Mouse (Mus musculus): Measurements from ENCODE around the gene Cntnap2. TPM values are rescaled to one million over a fixed set of nuclear protein-coding genes. Genes with fewer than 3 reads are reported as not detected.

Cntnap2 gene
- polyA plus RNA-seq, 1 experiment from 2014 or later, result 54.5 TPM

DNA sequence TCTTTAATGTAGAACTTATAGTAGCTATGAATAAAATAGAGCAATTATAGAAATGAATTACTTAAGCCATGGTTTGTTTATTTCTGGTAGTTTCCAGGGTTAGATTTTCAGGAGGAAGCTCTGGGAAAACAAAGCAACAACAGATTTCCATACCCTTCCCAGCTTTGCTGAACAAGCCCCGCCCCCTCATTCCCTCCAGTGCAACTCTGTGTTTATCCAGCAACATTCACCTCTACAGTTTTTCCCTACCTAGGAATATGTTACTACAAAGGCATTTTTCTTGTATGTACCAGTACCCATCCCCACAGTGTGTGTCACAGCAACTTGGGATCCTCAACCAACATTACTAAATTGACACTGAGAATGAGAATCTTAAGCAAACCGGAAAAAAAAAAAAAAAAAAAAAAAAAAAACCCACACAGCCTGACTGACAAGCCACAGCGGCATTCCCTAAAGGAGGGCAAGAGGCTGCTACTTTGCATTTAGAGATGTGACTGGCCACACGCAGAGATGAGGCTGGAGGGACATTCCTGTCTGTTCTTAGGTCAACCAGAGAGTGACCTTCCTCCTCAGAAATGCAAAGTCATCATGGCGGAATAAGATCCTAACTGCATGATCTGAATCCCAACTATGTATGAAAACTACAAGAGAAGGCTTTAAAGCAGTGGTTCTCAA lies 2260.3 kb downstream of the Cntnap2 start:
- Histone ChIP-seq H3K36me3 (ENCODE audit: control insufficient read depth, insufficient read depth, low read length) (no peaks in the 10 kb centered on the region), H3K4me2 (ENCODE audit: low read length) (peak overlapping the region; percentile 46), H3K27me3 (ENCODE audit: control insufficient read depth, insufficient read depth, low read length) (no peaks in the 10 kb centered on the region), H3K9ac (replicated peaks; ENCODE audit: low read length) (0 out of 2 replicates have a peak overlapping the region, but pooled peaks have one; percentile 3), H3K9me3 (ENCODE audit: control insufficient read depth, low read length) (no peaks in the 10 kb centered on the region), H3K4me1 (ENCODE audit: control insufficient read depth, insufficient read depth, low read length) (peaks cover 13% of the 10 kb centered on the region; the same call in 1 of the 2 replicates), H3K4me3 (replicated peaks; ENCODE audit: low read depth, low read length) (no peak overlapping the region), H3K27ac (replicated peaks; ENCODE audit: low read depth, low read length) (peak overlapping the region; percentile 77)
- WGBS, result 8% methylated on average over 5 of the region's 5 CpGs
- no peak for ATAC-seq (ENCODE audit: low FRiP score, low TSS enrichment)
- peak; percentile 65 for DNase-seq

DNA sequence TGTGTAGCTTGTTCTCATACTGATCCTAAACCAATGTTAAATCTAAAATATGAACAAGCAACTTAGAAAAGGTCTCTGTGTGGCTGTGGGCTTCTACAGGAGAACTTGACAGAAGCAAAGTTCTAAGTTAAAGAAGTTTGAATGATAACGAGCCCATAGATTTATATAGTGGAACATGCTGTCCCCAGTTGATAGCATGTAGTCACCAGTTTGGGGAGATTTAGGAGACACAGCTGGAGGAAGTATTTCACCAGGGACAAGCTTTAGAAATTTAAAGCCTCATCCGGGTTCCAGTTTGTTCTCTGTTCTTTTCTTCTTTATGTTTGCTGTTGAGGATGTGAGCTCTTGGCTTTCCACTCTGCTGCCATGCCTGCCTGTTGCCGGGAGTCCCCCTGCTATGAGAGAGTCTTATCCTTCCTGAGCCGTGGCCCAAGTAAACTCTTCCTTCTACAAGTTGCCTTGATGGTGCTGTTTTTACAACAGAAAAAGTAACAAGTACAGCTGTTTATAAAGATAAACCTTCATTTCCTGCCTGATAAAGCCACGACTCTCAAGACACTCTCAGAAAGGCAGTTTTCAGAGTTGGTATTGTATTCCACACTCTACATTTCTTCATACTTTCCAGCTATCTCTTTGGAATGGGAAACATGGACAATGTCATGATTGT lies 2264.1 kb downstream of the Cntnap2 start:
- no peak overlapping the region for H3K4me2 ChIP-seq (ENCODE audit: low read length)
- H3K27ac ChIP-seq (replicated peaks; ENCODE audit: low read depth, low read length), result no peak overlapping the region
- no peak overlapping the region for H3K9ac ChIP-seq (replicated peaks; ENCODE audit: low read length)
- no peak for ATAC-seq (ENCODE audit: low FRiP score, low TSS enrichment)
- no peaks in the 10 kb centered on the region for H3K36me3 ChIP-seq (ENCODE audit: control insufficient read depth, insufficient read depth, low read length)
- H3K4me3 ChIP-seq (replicated peaks; ENCODE audit: low read depth, low read length), result no peak overlapping the region
- H3K9me3 ChIP-seq (ENCODE audit: control insufficient read depth, low read length), result no peaks in the 10 kb centered on the region
- 76% methylated on average over 5 of the region's 5 CpGs for WGBS
- peaks cover 13% of the 10 kb centered on the region; the same call in 1 of the 2 replicates for H3K4me1 ChIP-seq (ENCODE audit: control insufficient read depth, insufficient read depth, low read length)
- no peaks in the 10 kb centered on the region for H3K27me3 ChIP-seq (ENCODE audit: control insufficient read depth, insufficient read depth, low read length)
- DNase-seq, result no peak

DNA sequence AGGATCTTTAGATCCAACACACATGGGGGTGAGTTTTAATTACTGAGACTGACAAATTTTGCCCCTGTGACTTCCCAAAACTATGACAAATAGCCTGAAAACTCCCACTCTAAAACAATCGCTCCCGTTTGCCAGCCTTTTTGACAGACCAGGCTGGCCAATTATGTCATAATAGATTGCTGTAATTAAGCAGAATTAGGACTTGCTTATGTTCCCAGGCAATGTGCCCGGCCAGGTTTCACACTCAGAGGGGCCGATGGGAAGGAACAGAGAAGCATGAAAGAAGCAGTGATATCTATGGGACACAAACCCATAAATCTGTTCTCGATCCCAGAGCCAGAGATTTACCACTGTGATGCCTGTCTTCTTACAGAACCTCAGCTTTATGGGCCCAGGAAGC lies 2264.7 kb downstream of the Cntnap2 start:
- Histone ChIP-seq H3K4me2 (ENCODE audit: low read length) (no peak overlapping the region), H3K9ac (replicated peaks; ENCODE audit: low read length) (no peak overlapping the region), H3K4me1 (ENCODE audit: control insufficient read depth, insufficient read depth, low read length) (peaks cover 11% of the 10 kb centered on the region; the same call in 1 of the 2 replicates), H3K27me3 (ENCODE audit: control insufficient read depth, insufficient read depth, low read length) (no peaks in the 10 kb centered on the region), H3K27ac (replicated peaks; ENCODE audit: low read depth, low read length) (no peak overlapping the region), H3K4me3 (replicated peaks; ENCODE audit: low read depth, low read length) (no peak overlapping the region), H3K9me3 (ENCODE audit: control insufficient read depth, low read length) (no peaks in the 10 kb centered on the region), H3K36me3 (ENCODE audit: control insufficient read depth, insufficient read depth, low read length) (no peaks in the 10 kb centered on the region)
- DNase-seq, result no peak
- no peak for ATAC-seq (ENCODE audit: low FRiP score, low TSS enrichment)
- WGBS, result 89% methylated on average over 5 of the region's 5 CpGs

DNA sequence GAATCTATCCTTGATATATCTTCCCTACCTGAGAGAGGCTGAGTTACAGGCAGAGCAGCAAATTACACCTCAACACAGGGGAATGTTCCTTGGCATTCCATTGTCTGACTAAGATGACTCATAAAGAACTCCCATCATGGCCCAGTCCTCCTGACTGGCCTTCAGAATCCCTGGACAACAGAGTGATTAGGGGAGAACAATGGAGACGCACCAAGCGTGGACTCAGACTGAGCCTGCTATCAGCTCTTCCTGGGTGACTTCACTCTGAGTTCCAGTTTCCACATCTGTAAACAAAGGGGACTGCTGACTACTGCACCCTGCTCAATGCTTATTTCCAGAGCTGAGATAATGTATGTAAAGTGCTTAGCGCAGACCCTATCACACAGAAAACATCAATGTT lies 2269.1 kb downstream of the Cntnap2 start:
- H3K4me1 ChIP-seq (ENCODE audit: control insufficient read depth, insufficient read depth, low read length), result no peaks in the 10 kb centered on the region
- no peaks in the 10 kb centered on the region for H3K27me3 ChIP-seq (ENCODE audit: control insufficient read depth, insufficient read depth, low read length)
- no peak for ATAC-seq (ENCODE audit: low FRiP score, low TSS enrichment)
- H3K4me3 ChIP-seq (replicated peaks; ENCODE audit: low read depth, low read length), result no peak overlapping the region
- H3K27ac ChIP-seq (replicated peaks; ENCODE audit: low read depth, low read length), result no peak overlapping the region
- WGBS, result 80% methylated on average over 3 of the region's 3 CpGs
- DNase-seq, result no peak
- H3K9ac ChIP-seq (replicated peaks; ENCODE audit: low read length), result no peak overlapping the region
- no peaks in the 10 kb centered on the region for H3K9me3 ChIP-seq (ENCODE audit: control insufficient read depth, low read length)
- H3K4me2 ChIP-seq (ENCODE audit: low read length), result no peak overlapping the region
- H3K36me3 ChIP-seq (ENCODE audit: control insufficient read depth, insufficient read depth, low read length), result no peaks in the 10 kb centered on the region

DNA sequence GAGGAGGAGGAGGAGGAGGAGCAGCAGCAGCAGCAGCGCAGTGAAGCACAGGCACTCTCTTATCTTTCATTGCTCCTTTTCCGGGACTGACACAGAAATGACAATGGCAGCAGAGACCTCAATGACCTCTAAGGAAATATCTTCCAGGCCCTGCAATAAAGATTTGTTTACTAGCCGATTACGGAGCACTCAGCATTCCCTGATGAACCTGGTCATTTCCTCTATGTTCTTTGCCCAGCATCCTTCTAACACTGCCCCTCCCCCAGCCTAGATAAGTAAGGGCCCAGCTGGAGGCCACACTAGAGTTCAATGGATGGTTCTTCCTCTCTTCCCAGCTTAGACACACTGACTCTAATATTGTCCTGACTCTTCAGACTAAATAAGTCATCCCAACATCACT lies 2270.1 kb downstream of the Cntnap2 start:
- no peak for DNase-seq
- no peak for ATAC-seq (ENCODE audit: low FRiP score, low TSS enrichment)
- H3K27me3 ChIP-seq (ENCODE audit: control insufficient read depth, insufficient read depth, low read length), result no peaks in the 10 kb centered on the region
- H3K4me1 ChIP-seq (ENCODE audit: control insufficient read depth, insufficient read depth, low read length), result no peaks in the 10 kb centered on the region
- WGBS, result 58% methylated on average over 4 of the region's 4 CpGs
- H3K27ac ChIP-seq (replicated peaks; ENCODE audit: low read depth, low read length), result no peak overlapping the region
- H3K9ac ChIP-seq (replicated peaks; ENCODE audit: low read length), result no peak overlapping the region
- no peaks in the 10 kb centered on the region for H3K9me3 ChIP-seq (ENCODE audit: control insufficient read depth, low read length)
- no peak overlapping the region for H3K4me3 ChIP-seq (replicated peaks; ENCODE audit: low read depth, low read length)
- H3K4me2 ChIP-seq (ENCODE audit: low read length), result no peak overlapping the region
- H3K36me3 ChIP-seq (ENCODE audit: control insufficient read depth, insufficient read depth, low read length), result no peaks in the 10 kb centered on the region

DNA sequence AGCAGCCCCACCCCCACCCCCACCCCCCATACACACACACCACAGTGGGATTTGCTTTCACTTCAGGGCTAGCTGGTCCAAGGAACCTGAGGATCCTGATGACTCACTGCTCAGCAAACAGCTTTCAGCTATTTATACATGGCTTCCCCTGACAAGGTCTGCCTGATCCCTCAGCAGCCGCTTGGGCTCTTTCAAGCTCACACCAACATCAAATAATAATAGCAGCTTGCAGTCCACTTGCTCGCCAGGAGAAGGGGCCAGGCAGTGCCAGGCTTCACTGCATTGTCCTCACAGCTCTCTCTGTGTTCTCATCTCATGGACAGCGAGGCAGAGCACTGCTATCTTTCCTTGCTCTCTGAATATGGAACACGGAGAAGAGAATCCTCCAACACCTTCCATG lies 2273.9 kb downstream of the Cntnap2 start:
- no peaks in the 10 kb centered on the region for H3K4me1 ChIP-seq (ENCODE audit: control insufficient read depth, insufficient read depth, low read length)
- H3K9me3 ChIP-seq (ENCODE audit: control insufficient read depth, low read length), result no peaks in the 10 kb centered on the region
- no peak overlapping the region for H3K9ac ChIP-seq (replicated peaks; ENCODE audit: low read length)
- no peak overlapping the region for H3K4me2 ChIP-seq (ENCODE audit: low read length)
- ATAC-seq (ENCODE audit: low FRiP score, low TSS enrichment) (no peak), DNase-seq (no peak)
- no peak overlapping the region for H3K27ac ChIP-seq (replicated peaks; ENCODE audit: low read depth, low read length)
- 41% methylated on average over 4 of the region's 4 CpGs for WGBS
- no peak overlapping the region for H3K4me3 ChIP-seq (replicated peaks; ENCODE audit: low read depth, low read length)
- H3K36me3 ChIP-seq (ENCODE audit: control insufficient read depth, insufficient read depth, low read length), result no peaks in the 10 kb centered on the region
- no peaks in the 10 kb centered on the region for H3K27me3 ChIP-seq (ENCODE audit: control insufficient read depth, insufficient read depth, low read length)

DNA sequence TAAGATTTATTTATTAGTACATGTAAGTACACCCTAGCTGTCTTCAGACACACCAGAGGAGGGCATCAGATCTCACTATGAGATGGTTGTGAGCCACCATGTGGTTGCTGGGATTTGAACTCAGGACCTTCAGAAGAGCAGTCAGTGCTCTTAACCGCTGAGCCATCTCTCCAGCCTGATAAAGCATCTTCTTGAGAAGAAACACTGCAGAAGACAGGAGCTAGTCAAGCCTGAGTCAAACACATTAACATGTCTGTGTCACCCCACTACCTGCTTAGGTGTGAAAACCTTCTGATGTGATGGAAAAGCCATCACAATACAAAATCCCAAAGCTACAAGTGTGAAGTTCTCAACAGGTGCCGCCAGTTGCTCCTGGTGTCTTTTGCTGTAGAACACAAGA lies 2275.2 kb downstream of the Cntnap2 start:
- 90% methylated on average over 2 of the region's 2 CpGs for WGBS

DNA sequence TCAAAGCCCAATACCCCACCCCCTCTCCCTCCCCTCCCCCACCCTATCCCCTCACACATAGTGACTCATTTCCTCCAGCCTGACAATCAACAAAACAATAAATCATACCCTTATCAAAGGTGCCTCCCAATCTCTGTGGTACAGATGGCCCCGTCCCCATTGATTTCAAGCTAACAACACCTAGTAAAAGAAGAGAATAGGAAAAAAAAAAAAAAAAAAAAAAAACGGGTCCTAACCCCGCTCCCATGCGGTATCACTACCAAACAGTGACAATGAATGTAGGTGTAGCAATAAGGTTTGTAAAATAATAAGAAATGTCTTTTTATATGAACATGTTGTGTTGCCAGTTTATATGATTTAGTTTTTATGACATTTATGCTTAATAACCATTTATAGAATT lies 2278.1 kb downstream of the Cntnap2 start:
- Histone ChIP-seq H3K4me1 (ENCODE audit: control insufficient read depth, insufficient read depth, low read length) (no peaks in the 10 kb centered on the region), H3K9ac (replicated peaks; ENCODE audit: low read length) (no peak overlapping the region), H3K36me3 (ENCODE audit: control insufficient read depth, insufficient read depth, low read length) (no peaks in the 10 kb centered on the region), H3K27ac (replicated peaks; ENCODE audit: low read depth, low read length) (no peak overlapping the region), H3K4me2 (ENCODE audit: low read length) (no peak overlapping the region), H3K9me3 (ENCODE audit: control insufficient read depth, low read length) (no peaks in the 10 kb centered on the region), H3K27me3 (ENCODE audit: control insufficient read depth, insufficient read depth, low read length) (no peaks in the 10 kb centered on the region), H3K4me3 (replicated peaks; ENCODE audit: low read depth, low read length) (no peak overlapping the region)
- ATAC-seq (ENCODE audit: low FRiP score, low TSS enrichment), result no peak
- DNase-seq, result no peak
- 87% methylated on average over 4 of the region's 4 CpGs for WGBS

More for the DNA sequence above, 2275.2 kb downstream of the Cntnap2 start:
- ATAC-seq (ENCODE audit: low FRiP score, low TSS enrichment) (no peak), DNase-seq (no peak)
- Histone ChIP-seq H3K4me1 (ENCODE audit: control insufficient read depth, insufficient read depth, low read length) (no peaks in the 10 kb centered on the region), H3K4me3 (replicated peaks; ENCODE audit: low read depth, low read length) (no peak overlapping the region), H3K9ac (replicated peaks; ENCODE audit: low read length) (no peak overlapping the region), H3K36me3 (ENCODE audit: control insufficient read depth, insufficient read depth, low read length) (no peaks in the 10 kb centered on the region), H3K9me3 (ENCODE audit: control insufficient read depth, low read length) (no peaks in the 10 kb centered on the region), H3K27ac (replicated peaks; ENCODE audit: low read depth, low read length) (no peak overlapping the region), H3K27me3 (ENCODE audit: control insufficient read depth, insufficient read depth, low read length) (no peaks in the 10 kb centered on the region), H3K4me2 (ENCODE audit: low read length) (no peak overlapping the region)

DNA sequence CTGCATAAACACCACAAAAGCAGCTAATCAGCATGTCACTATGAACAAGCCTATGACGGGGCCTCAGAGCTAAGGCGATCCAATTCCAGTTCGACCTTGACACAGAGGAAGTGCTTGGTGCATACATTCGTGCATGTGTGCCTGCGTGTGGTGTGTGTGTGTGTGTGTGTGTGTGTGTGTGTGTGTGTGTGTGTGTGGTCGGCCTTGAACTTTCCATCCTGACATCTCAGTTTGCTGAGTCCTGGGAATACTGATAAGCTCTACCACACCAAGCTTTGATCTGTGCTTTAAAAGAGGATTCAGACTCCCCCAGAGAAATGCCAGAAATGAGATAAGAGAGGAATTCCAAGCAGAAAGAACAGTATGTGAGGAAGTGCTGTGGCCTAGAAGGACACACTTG lies 2279.0 kb downstream of the Cntnap2 start:
- H3K9ac ChIP-seq (replicated peaks; ENCODE audit: low read length), result no peak overlapping the region

More for the DNA sequence above, 2279.0 kb downstream of the Cntnap2 start:
- 74% methylated on average over 6 of the region's 6 CpGs for WGBS
- H3K4me2 ChIP-seq (ENCODE audit: low read length), result no peak overlapping the region
- no peak overlapping the region for H3K27ac ChIP-seq (replicated peaks; ENCODE audit: low read depth, low read length)
- no peak for ATAC-seq (ENCODE audit: low FRiP score, low TSS enrichment)
- no peaks in the 10 kb centered on the region for H3K27me3 ChIP-seq (ENCODE audit: control insufficient read depth, insufficient read depth, low read length)
- no peak for DNase-seq
- no peaks in the 10 kb centered on the region for H3K36me3 ChIP-seq (ENCODE audit: control insufficient read depth, insufficient read depth, low read length)
- peaks cover 3% of the 10 kb centered on the region; the same call in 1 of the 2 replicates for H3K4me1 ChIP-seq (ENCODE audit: control insufficient read depth, insufficient read depth, low read length)
- no peaks in the 10 kb centered on the region for H3K9me3 ChIP-seq (ENCODE audit: control insufficient read depth, low read length)
- no peak overlapping the region for H3K4me3 ChIP-seq (replicated peaks; ENCODE audit: low read depth, low read length)

Measured in midbrain, embryonic 14.5 days (tissue).